Mouse (Mus musculus) brain, adult 10 weeks (tissue): ENCODE results near the gene Ang5. TPM values are rescaled to one million over a fixed set of nuclear protein-coding genes. Genes with fewer than 3 reads are reported as not detected.

Experiments
- polyA plus RNA-seq: library from polyadenylated mRNA; stranded (reverse); fragments of 350-450 nt; fragmentation: Illumina TruSeq; extraction: RNeasy Lipid Tissue Mini Kit (QIAGEN cat#74804); gene quantifications from one replicate; pipeline ENCODE4 v1.2.3, GENCODE M21; 2015; ENCODE audit warnings: low read depth, low replicate concordance

Ang5 gene
- not detected for polyA plus RNA-seq

GRCm38 (mm10) chr14:43956769-43957168 is at the start of gene Ang5:
TSS of gene Ang5 (plus strand) at chr14:43957069.

GRCm38 (mm10) chr14:43923459-43923858 is 33.4 kb upstream of the Ang5 start, which contains the start of gene Ear10:
TSS of gene Ear10 (minus strand) at chr14:43923559.

GRCm38 (mm10) chr14:43924688-43925403 is 32.0 kb upstream of the Ang5 start, which contains the start of gene Gm8113:
TSS of gene Gm8113 (plus strand) at chr14:43925390.

GRCm38 (mm10) chr14:44002169-44002568 is 45.3 kb downstream of the Ang5 start, which contains the start of gene Ang6:
TSS of gene Ang6 (minus strand) at chr14:44002269.

Other genes starting within 250 kb of the Ang5 start
- gene Gm16506, start 229.6 kb upstream of the Ang5 start, polyA plus RNA-seq, result not detected
- gene Gm6526, start 209.2 kb upstream of the Ang5 start, polyA plus RNA-seq, result not detected
- gene Gm8180, start 172.3 kb upstream of the Ang5 start, polyA plus RNA-seq, result not detected
- gene Ear1, start 81.6 kb upstream of the Ang5 start, polyA plus RNA-seq, result not detected
- gene Ear10, start 33.5 kb upstream of the Ang5 start, polyA plus RNA-seq, result not detected
- 0.16 TPM for gene Gm8113, start 31.7 kb upstream of the Ang5 start, polyA plus RNA-seq
- not detected for gene Ang6, start 45.2 kb downstream of the Ang5 start, polyA plus RNA-seq
- not detected for gene Ear2, start 145.6 kb downstream of the Ang5 start, polyA plus RNA-seq
- gene Gm3327, start 166.8 kb downstream of the Ang5 start, polyA plus RNA-seq, result not detected
- gene Gm8212, start 240.6 kb downstream of the Ang5 start, polyA plus RNA-seq, result not detected